Mouse (Mus musculus) lung, adult 2 months (tissue): ENCODE measurements at regions not wholly inside any gene's neighbourhood (a gene's known extent, or its start where the extent isn't known, plus 50 kb on each side); places are given as distances from the start of the nearest gene placed in this dataset.

Source experiments
- CTCF ChIP-seq: fragments of 200-500 bp; IDR thresholded peaks from 2 replicates; pipeline ENCODE4 v1.5.1; 2011; ENCODE audit warnings: mild to moderate bottlenecking, low read length, control low read depth; ENCODE audit not compliant: insufficient read depth
- POLR2A ChIP-seq: fragments of 200-500 bp; IDR thresholded peaks from 2 replicates; pipeline ENCODE4 v1.6.1; 2011; ENCODE audit warnings: low read depth, mild to moderate bottlenecking, control low read depth, low read length, borderline replicate concordance; ENCODE audit errors: extremely low read depth

DNA sequence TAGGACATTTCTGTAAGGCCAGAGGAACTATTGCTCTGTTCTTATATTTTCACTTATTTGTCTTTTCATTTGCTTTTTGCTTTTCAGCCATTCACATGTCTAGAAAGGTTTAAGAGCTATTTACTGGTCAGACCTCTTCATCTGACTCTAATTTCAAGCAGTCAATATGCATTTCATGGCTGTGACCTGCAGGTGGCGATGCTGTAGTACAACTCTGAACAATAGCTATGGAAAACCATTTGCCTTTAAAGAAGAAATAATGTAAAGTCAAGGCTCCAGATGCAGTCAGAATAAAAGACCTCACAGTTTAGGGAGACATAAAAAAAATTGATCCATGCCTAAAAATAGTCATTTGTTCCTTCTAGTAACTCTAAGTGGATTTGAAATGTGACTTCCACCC lies 95.7 kb upstream of the Tmem28 start:
- TF ChIP-seq POLR2A: no peak
- TF ChIP-seq CTCF: no peak
